Comparison of ENCODE assay signal across 28 mouse cellular contexts in genomic region chr10:43651505-43651904, GRCm38 (mm10).
A peak's percentile ranks its signal among the peaks of the same experiment; 100 is the strongest.
DNase-seq lines count a peak whose midpoint lies in the region; ATAC-seq and TF ChIP-seq lines count a peak whose summit lies in the region.
"Had no signal": no experiment of that assay in that cellular context is flagged by ENCODE, and none has a peak within 500 bp of the region (broad histone marks: within the 10 kb centered on the region; RNA-seq: fewer than 3 reads in every experiment).

No protein-coding gene starts in this region.

- H3K27me3 ChIP-seq in intestine, embryonic 16.5 days (replicated peaks; ENCODE audit: control insufficient read depth, insufficient read depth, low read length): no peaks in the 10 kb centered on the region
- H3K27me3 ChIP-seq in intestine, postnatal 0 days (replicated peaks; ENCODE audit: control insufficient read depth, insufficient read depth, low read length): no peaks in the 10 kb centered on the region
- no peaks in the 10 kb centered on the region for H3K27me3 ChIP-seq in limb, embryonic 14.5 days (ENCODE audit: control insufficient read depth, insufficient read depth, low read length)
- H3K27me3 ChIP-seq in limb, embryonic 10.5 days (ENCODE audit: low read depth, poor library complexity, severe bottlenecking): no peaks in the 10 kb centered on the region
- H3K27me3 ChIP-seq in forebrain, embryonic 11.5 days (ENCODE audit: control insufficient read depth, insufficient read depth, low read length): no peaks in the 10 kb centered on the region
- H3K27me3 ChIP-seq: embryonic facial prominence, embryonic 12.5 days; heart, embryonic 12.5 days; limb, embryonic 13.5 days; liver, embryonic 13.5 days; midbrain, embryonic 15.5 days; neural tube, embryonic 13.5 days; Patski had no signal

- TF ChIP-seq CTCF in intestine, postnatal 0 days (IDR thresholded peaks at IDR 0.05; ENCODE audit: low read depth): no peak

- ATAC-seq in intestine, embryonic 16.5 days: 0 out of 2 replicates have a peak, but pooled peaks have one; percentile 13
- ATAC-seq in intestine, postnatal 0 days: no peak
- ATAC-seq in limb, embryonic 14.5 days (ENCODE audit: low FRiP score, low read depth): no peak
- ATAC-seq in forebrain, embryonic 11.5 days (replicated peaks; ENCODE audit: low FRiP score): no peak
- ATAC-seq: forebrain, embryonic 14.5 days; hindbrain, postnatal 0 days; midbrain, embryonic 15.5 days; Patski had no signal

- DNase-seq in limb, embryonic 14.5 days (ENCODE audit: low spot score): peak; percentile 31
- no peak for DNase-seq in limb, embryonic 10.5 days (ENCODE audit: low spot score)
- DNase-seq in urinary bladder, postnatal 14 days (ENCODE audit: low spot score): peak; percentile 63
- DNase-seq in urinary bladder, postnatal 10 days (ENCODE audit: low spot score): no peak
- no peak for DNase-seq in neural tube, embryonic 10.5 days (ENCODE audit: extremely low spot score, low spot score)
- DNase-seq in forebrain, embryonic 11.5 days (ENCODE audit: low spot score): no peak
- DNase-seq: adrenal gland, postnatal 36 days; cerebellum, adult 9-10 months; gastrocnemius, postnatal 14 days; heart, adult 18-20 months; heart, postnatal 10 days; layer of hippocampus, postnatal 36 days; liver, embryonic 13.5 days; retina, postnatal 1 day; right cerebral cortex, postnatal 25 days; spleen, adult 18-20 months; thymus, postnatal 25 days had no signal

- no peak overlapping the region for H3K4me2 ChIP-seq in intestine, embryonic 16.5 days (ENCODE audit: low read depth, low read length)
- no peak overlapping the region for H3K4me2 ChIP-seq in intestine, postnatal 0 days (replicated peaks; ENCODE audit: low read depth)
- no peak overlapping the region for H3K4me2 ChIP-seq in limb, embryonic 14.5 days (replicated peaks; ENCODE audit: low read depth, low read length, severe bottlenecking)
- no peak overlapping the region for H3K4me2 ChIP-seq in forebrain, embryonic 11.5 days (ENCODE audit: low read depth, low read length, severe bottlenecking)
- H3K4me2 ChIP-seq: embryonic facial prominence, embryonic 12.5 days; heart, embryonic 12.5 days; limb, embryonic 13.5 days; liver, embryonic 13.5 days; midbrain, embryonic 15.5 days; neural tube, embryonic 13.5 days had no signal

- no peak overlapping the region for H3K9ac ChIP-seq in intestine, embryonic 16.5 days (ENCODE audit: low read depth, low read length)
- H3K9ac ChIP-seq in intestine, postnatal 0 days (ENCODE audit: low read depth, low read length): no peak overlapping the region
- no peak overlapping the region for H3K9ac ChIP-seq in limb, embryonic 14.5 days (ENCODE audit: low read depth, low read length, severe bottlenecking)
- no peak overlapping the region for H3K9ac ChIP-seq in forebrain, embryonic 11.5 days (ENCODE audit: low read length)
- H3K9ac ChIP-seq: embryonic facial prominence, embryonic 12.5 days; heart, embryonic 12.5 days; limb, embryonic 13.5 days; liver, embryonic 13.5 days; midbrain, embryonic 15.5 days; neural tube, embryonic 13.5 days had no signal

- no peak overlapping the region for H3K4me3 ChIP-seq in intestine, embryonic 16.5 days (ENCODE audit: low read length)
- H3K4me3 ChIP-seq in intestine, postnatal 0 days (ENCODE audit: low read depth, low read length): no peak overlapping the region
- no peak overlapping the region for H3K4me3 ChIP-seq in limb, embryonic 14.5 days (replicated peaks; ENCODE audit: low read length)
- no peak overlapping the region for H3K4me3 ChIP-seq in limb, embryonic 10.5 days
- H3K4me3 ChIP-seq in forebrain, embryonic 11.5 days (ENCODE audit: low read depth, low read length): no peak overlapping the region
- H3K4me3 ChIP-seq: embryonic facial prominence, embryonic 12.5 days; heart, embryonic 12.5 days; limb, embryonic 13.5 days; liver, embryonic 13.5 days; midbrain, embryonic 15.5 days; neural tube, embryonic 13.5 days had no signal

- no peaks in the 10 kb centered on the region for H3K9me3 ChIP-seq in intestine, embryonic 16.5 days (ENCODE audit: control insufficient read depth, low read length)
- H3K9me3 ChIP-seq in intestine, postnatal 0 days (ENCODE audit: control insufficient read depth): no peaks in the 10 kb centered on the region
- no peaks in the 10 kb centered on the region for H3K9me3 ChIP-seq in limb, embryonic 14.5 days (ENCODE audit: control insufficient read depth, low read length)
- H3K9me3 ChIP-seq in limb, embryonic 10.5 days (replicated peaks): no peaks in the 10 kb centered on the region
- H3K9me3 ChIP-seq in forebrain, embryonic 11.5 days (ENCODE audit: control insufficient read depth, low read length): no peaks in the 10 kb centered on the region
- H3K9me3 ChIP-seq: heart, embryonic 12.5 days; limb, embryonic 13.5 days; liver, embryonic 13.5 days; midbrain, embryonic 15.5 days; neural tube, embryonic 13.5 days had no signal

- 0 out of 2 replicates have a peak, but pooled peaks cover 6% of the 10 kb centered on the region for H3K4me1 ChIP-seq in intestine, embryonic 16.5 days (ENCODE audit: control insufficient read depth, insufficient read depth, low read length)
- H3K4me1 ChIP-seq in intestine, postnatal 0 days (replicated peaks; ENCODE audit: control insufficient read depth, insufficient read depth, low read length): no peaks in the 10 kb centered on the region
- H3K4me1 ChIP-seq in limb, embryonic 14.5 days (ENCODE audit: control insufficient read depth, insufficient read depth, low read length): peaks cover 6% of the 10 kb centered on the region; the same call in 1 of the 2 replicates
- H3K4me1 ChIP-seq in limb, embryonic 10.5 days: peaks cover 27% of the 10 kb centered on the region
- H3K4me1 ChIP-seq in forebrain, embryonic 11.5 days (replicated peaks; ENCODE audit: control insufficient read depth, insufficient read depth, low read length): 0 out of 2 replicates have a peak, but pooled peaks cover 3% of the 10 kb centered on the region
- H3K4me1 ChIP-seq: midbrain, embryonic 15.5 days; neural tube, embryonic 13.5 days had no signal

- no peaks in the 10 kb centered on the region for H3K36me3 ChIP-seq in intestine, embryonic 16.5 days (ENCODE audit: control insufficient read depth, insufficient read depth, low read length)
- no peaks in the 10 kb centered on the region for H3K36me3 ChIP-seq in intestine, postnatal 0 days (ENCODE audit: control insufficient read depth, insufficient read depth)
- no peaks in the 10 kb centered on the region for H3K36me3 ChIP-seq in limb, embryonic 14.5 days (ENCODE audit: control insufficient read depth, insufficient read depth, low read length)
- no peaks in the 10 kb centered on the region for H3K36me3 ChIP-seq in limb, embryonic 10.5 days
- H3K36me3 ChIP-seq in forebrain, embryonic 11.5 days (ENCODE audit: control insufficient read depth, insufficient read depth, low read length): no peaks in the 10 kb centered on the region
- H3K36me3 ChIP-seq: embryonic facial prominence, embryonic 12.5 days; heart, embryonic 12.5 days; limb, embryonic 13.5 days; liver, embryonic 13.5 days; midbrain, embryonic 15.5 days; neural tube, embryonic 13.5 days had no signal

- H3K27ac ChIP-seq in intestine, embryonic 16.5 days (ENCODE audit: low read length): no peak overlapping the region
- H3K27ac ChIP-seq in intestine, postnatal 0 days (ENCODE audit: low read depth, low read length): no peak overlapping the region
- H3K27ac ChIP-seq in limb, embryonic 14.5 days (replicated peaks; ENCODE audit: low read depth, low read length): no peak overlapping the region
- H3K27ac ChIP-seq in limb, embryonic 10.5 days: no peak overlapping the region
- no peak overlapping the region for H3K27ac ChIP-seq in forebrain, embryonic 11.5 days (ENCODE audit: low read depth, low read length)
- H3K27ac ChIP-seq: embryonic facial prominence, embryonic 12.5 days; hindbrain, postnatal 0 days; limb, embryonic 13.5 days; liver, embryonic 13.5 days; macrophage; midbrain, embryonic 15.5 days; neural tube, embryonic 13.5 days had no signal

- TF ChIP-seq POLR2A in limb, embryonic 14.5 days (IDR thresholded peaks at IDR 0.05; ENCODE audit: borderline replicate concordance, extremely low read depth, insufficient read depth, insufficient read length): no peak

- WGBS in intestine, embryonic 16.5 days: 73% methylated on average over 5 of the region's 5 CpGs
- WGBS in intestine, postnatal 0 days: 62% methylated on average over 5 of the region's 5 CpGs
- 78% methylated on average over 5 of the region's 5 CpGs for WGBS in limb, embryonic 14.5 days
- WGBS in limb, embryonic 10.5 days: 79% methylated on average over 5 of the region's 5 CpGs
- WGBS in forebrain, embryonic 11.5 days: 80% methylated on average over 5 of the region's 5 CpGs

Comparison
In these comparisons a context has a peak if more than half of its experiments do, and no peak if none do; other contexts are left out.
1. DNase-seq: peak in limb, embryonic 14.5 days (single experiment) and urinary bladder, postnatal 14 days (single experiment); none in limb, embryonic 10.5 days (single experiment), urinary bladder, postnatal 10 days (single experiment), neural tube, embryonic 10.5 days (single experiment) and forebrain, embryonic 11.5 days (single experiment).